Mouse (Mus musculus) CD4-positive helper T cell, adult 2 months (primary cell): ENCODE results near the gene Gm45716.

Experiments used
- DNase-seq: peaks from one replicate; pipeline ENCODE4 v3.0.0-alpha.2; 2012; ENCODE audit warnings: low read depth, missing footprints, low spot score

Gene Gm45716

GRCm38 (mm10) chr11:90200826-90201225, 13.3 kb downstream of the Gm45716 start:
- DNase-seq: no peak

GRCm38 (mm10) chr11:90214246-90214645, 26.8 kb downstream of the Gm45716 start:
- DNase-seq: no peak

- no peak for DNase-seq
Measured at GRCm38 (mm10) chr11:90220022-90220645, 32.7 kb downstream of the Gm45716 start.

GRCm38 (mm10) chr11:90220750-90221149, 33.3 kb downstream of the Gm45716 start:
- DNase-seq: no peak

- peak; percentile 64 for DNase-seq
Measured at GRCm38 (mm10) chr11:90224914-90225470, 37.5 kb downstream of the Gm45716 start.

- no peak for DNase-seq
Measured at GRCm38 (mm10) chr11:90227000-90227922, 39.8 kb downstream of the Gm45716 start.

- no peak for DNase-seq
Measured at GRCm38 (mm10) chr11:90228251-90228949, 40.9 kb downstream of the Gm45716 start.

- no peak for DNase-seq
Measured at GRCm38 (mm10) chr11:90229800-90230199, 42.3 kb downstream of the Gm45716 start.

GRCm38 (mm10) chr11:90230671-90231070, 43.2 kb downstream of the Gm45716 start:
- no peak for DNase-seq

- no peak for DNase-seq
Measured at GRCm38 (mm10) chr11:90231631-90232030, 44.1 kb downstream of the Gm45716 start.

- DNase-seq: no peak
Measured at GRCm38 (mm10) chr11:90232685-90233084, 45.2 kb downstream of the Gm45716 start.

GRCm38 (mm10) chr11:90235221-90235620, 47.7 kb downstream of the Gm45716 start:
- DNase-seq: no peak

- DNase-seq: no peak
Measured at GRCm38 (mm10) chr11:90237616-90238015, 50.1 kb downstream of the Gm45716 start.

GRCm38 (mm10) chr11:90238657-90239056, 51.2 kb downstream of the Gm45716 start:
- DNase-seq: peak; percentile 58

GRCm38 (mm10) chr11:90240652-90241330, 53.3 kb downstream of the Gm45716 start:
- no peak for DNase-seq

- no peak for DNase-seq
Measured at GRCm38 (mm10) chr11:90241874-90242273, 54.4 kb downstream of the Gm45716 start.

- DNase-seq: no peak
Measured at GRCm38 (mm10) chr11:90243300-90243699, 55.8 kb downstream of the Gm45716 start.

GRCm38 (mm10) chr11:90245630-90246029, 58.1 kb downstream of the Gm45716 start:
- DNase-seq: no peak

- DNase-seq: no peak
Measured at GRCm38 (mm10) chr11:90246676-90247075, 59.2 kb downstream of the Gm45716 start.

- DNase-seq: no peak
Measured at GRCm38 (mm10) chr11:90247793-90248192, 60.3 kb downstream of the Gm45716 start.

- peak; percentile 100 for DNase-seq
Measured at GRCm38 (mm10) chr11:90249025-90249650, 61.7 kb downstream of the Gm45716 start, which contains the start of gene Mmd. Gene Mmd (plus strand): TSS chr11:90249456.
